Mouse (Mus musculus): Measurements from ENCODE around the gene H2-Eb2.

Gene H2-Eb2

DNA sequence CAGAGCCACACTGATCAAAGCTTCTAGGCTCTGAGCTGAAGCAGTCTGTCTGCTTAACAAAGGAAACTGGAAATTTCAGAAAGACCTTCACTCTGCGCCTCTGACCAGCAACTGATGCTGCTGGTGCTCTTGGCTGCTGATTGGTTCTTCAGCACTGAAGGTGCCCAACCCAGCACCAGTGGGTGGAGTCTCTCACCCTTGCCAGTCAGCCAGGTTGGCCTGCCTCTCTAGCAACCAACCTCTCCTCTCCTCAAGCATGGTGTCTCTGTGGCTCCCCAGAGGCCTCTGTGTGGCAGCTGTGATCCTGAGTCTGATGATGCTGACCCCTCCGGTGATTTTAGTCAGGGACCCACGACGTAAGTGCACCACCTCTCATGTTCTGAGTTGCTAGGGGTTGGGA lies at the start of gene H2-Eb2:
Gene H2-Eb2, plus strand, starts transcription at position 230 of the 400 bp plus-strand sequence.
- peak; percentile 33 for DNase-seq (ENCODE audit: low spot score)

DNA sequence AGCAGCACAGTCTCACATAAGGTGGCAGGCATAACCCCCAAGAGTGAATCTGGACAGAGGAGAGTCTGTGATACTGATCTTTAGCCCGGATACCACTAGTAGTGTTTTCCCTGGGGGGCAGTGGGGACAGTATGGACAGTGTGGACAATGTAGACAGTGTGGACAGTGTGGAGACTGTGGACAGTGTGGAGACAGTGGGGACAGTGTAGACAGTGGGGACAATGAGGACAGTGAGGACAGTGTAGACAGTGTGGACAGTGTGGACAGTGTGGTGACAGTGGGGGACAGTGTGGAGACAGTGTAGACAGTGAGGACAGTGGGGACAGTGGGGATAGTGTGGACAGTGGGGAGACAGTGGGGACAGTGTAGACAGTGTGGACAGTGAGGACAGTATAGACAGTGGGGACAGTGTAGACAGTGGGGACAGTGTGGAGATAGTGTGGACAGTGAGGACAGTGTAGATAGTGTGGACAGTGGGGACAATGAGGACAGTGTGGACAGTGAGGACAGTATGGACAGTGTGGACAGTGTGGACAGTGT lies 44.9 kb upstream of the H2-Eb2 start:
- no peak for DNase-seq (ENCODE audit: low spot score)

DNA sequence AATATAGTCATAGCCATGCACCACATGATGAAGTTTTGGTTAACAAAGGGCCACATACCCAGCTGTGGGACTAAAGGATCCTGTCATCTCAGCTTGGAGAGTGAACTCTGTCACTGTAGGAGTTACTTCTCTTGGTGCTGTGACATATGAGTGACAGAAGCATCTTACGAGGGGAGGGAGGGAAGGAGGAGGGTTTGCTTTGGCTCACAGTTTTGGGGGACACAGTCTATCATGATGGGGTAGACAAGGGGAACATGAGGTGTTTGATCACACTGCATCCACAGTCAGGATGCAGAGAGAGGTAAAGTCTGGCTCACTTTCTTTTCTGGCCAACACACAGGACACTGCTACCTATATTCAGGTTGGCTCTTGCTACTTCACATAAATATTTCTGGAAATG lies 43.6 kb upstream of the H2-Eb2 start:
- DNase-seq (ENCODE audit: low spot score), result no peak

DNA sequence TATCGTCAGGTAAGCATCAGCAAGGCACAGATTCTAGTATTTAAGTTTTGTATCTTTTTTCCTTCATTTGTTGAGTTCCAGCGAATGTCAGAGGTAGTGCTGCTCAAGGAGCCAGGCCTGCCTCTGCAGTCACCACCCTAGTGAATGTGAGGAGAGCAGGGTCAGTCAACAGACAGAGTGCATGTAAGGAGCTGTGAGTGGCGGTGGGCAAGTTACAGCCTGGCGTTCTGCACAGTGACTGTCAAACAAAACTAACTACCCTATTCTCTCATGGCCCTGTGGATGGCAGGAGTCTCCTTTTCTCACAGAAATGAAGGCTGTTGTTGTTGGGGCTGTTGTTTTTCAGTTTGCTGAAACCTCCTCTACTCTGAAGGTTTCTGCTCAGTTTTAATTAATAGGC lies 40.1 kb upstream of the H2-Eb2 start:
- DNase-seq (ENCODE audit: low spot score), result no peak

DNA sequence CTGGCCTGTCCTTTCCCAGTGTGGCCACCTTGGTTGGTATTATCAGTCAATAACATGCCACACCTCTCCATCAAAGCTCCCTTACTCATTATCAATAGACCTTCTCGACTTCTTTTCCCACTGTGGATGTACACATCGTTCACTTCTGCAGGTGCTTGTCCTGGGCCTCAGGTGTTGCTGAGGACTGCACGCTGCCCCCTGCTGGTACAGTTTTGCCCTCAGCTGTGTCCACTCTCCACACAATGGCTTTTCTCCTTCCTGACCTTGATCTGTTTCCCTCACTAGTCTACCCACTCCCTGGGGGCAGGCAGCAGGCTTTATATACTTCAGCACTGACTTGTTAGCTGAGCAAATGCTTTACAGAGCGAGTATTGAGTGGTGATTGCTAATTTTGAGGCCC lies 39.6 kb upstream of the H2-Eb2 start:
- peak; percentile 58 for DNase-seq (ENCODE audit: low spot score)

DNA sequence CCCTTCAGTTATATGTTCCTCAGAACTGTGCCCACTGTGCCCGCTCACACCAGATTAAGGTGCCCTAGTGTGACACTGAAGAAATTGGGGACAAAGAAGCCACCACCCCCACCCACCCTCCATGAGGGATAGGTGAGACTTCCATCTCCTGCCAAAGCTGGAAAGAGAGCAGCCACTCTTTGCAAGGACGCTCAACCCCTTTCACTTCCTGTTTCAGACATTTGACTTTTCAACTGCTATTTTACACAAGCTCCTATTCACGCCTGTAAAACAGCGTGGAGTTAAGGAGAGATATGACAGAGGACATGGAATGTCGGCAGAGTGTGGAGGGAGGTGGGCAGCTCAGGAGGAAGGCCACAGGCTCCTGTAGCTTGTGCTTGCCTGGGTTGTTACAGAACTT lies 39.0 kb upstream of the H2-Eb2 start:
- no peak for DNase-seq (ENCODE audit: low spot score)

DNA sequence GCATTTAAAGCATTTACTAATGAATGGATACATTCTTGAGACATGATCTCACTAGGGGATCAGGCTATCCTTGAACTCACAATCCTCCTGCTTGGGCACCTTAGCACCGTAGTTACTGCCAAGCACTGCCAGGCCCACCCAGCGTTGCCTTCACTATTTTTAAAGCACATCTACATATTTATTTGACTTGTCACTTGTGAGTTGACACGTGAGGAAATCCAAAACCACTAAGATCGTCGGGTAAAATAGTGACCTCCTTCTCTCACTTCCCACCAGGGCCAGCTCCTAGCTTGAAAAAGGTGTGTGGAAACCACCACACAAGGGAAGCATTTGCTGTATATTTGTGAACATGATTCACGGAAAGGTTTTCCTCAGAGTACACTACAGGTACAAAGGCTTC lies 38.5 kb upstream of the H2-Eb2 start:
- DNase-seq (ENCODE audit: low spot score), result no peak

DNA sequence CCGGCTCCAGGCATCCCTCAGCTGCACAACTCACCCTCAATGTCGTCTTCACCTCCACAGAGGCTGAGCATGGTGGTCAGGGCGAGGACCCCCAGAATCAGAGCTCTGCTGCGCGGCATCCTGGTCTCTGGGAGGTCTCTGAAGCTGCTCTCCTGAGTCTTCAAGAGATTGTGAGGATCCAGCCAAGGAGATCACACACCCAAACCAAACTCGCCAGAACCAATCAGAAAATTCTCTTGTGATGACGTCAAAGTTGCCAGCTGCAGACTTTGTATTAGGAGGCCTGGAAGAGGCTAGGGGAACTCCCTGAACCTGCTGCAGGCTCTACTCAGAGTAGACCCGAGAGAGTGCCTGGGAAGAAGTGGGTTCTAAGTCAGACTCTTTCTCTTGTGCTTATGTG lies 37.8 kb upstream of the H2-Eb2 start, which contains the start of gene H2-Aa:
Gene H2-Aa, minus strand, starts transcription at position 176 of the 400 bp plus-strand sequence.
- DNase-seq (ENCODE audit: low spot score), result peak; percentile 95

DNA sequence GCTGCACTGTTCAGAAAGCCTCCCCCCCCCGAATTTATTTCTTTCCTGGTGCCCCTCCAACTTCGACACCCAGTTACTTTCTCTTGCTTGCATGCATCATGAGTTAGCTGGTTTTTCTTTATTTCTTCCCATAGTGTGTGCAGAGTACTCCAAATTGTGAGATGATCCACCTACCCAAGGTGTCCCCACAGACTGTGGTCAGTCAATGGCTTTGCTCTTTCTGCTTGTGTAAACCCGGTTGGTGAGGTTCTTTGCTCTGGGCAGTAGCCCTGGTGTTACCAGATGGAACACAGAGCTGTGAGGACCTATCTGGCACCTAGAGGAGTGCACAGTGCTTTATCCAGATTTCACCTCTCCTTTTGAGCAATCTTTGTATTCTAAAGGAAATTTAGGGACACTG lies 37.3 kb upstream of the H2-Eb2 start:
- no peak for DNase-seq (ENCODE audit: low spot score)

DNA sequence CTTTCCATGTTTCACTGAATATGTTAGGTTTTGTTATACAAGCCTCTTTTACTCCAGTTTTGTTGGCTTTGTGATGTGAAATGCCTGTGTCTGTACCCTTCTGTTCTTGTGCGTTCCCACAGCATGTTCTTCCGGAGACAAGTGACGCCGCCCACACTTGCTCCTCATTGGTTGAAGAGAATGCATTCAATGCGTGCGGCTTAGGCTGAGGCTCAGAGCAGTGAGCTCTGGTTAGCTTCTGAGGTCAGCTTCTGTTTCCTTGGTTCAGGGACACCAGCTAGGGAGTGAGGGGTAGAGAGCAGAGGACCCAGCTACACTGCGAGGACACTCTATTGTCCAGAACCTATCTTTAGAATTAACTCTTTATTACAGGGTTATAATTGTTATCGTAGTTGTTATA lies 33.9 kb upstream of the H2-Eb2 start:
- peak; percentile 87 for DNase-seq (ENCODE audit: low spot score)

DNA sequence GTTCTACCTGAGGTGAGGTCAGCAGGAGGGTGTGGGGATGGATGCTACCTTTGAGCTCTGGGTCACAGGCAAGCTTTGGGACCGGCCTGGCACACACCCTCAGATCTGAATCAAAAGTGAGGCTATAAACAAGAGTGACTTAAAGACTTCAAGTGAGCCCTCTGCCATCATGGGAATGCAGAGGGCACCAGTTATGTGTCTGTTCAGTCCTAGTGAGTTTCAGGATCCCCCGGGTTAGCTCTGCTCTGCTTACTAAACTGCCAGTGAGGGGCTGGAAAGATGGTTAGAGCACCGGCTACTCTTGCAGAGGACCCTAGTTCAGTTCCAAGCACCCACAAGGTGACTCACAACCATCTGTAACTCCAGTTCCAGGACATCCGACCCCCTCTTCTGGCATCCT lies 32.9 kb upstream of the H2-Eb2 start:
- no peak for DNase-seq (ENCODE audit: low spot score)

DNA sequence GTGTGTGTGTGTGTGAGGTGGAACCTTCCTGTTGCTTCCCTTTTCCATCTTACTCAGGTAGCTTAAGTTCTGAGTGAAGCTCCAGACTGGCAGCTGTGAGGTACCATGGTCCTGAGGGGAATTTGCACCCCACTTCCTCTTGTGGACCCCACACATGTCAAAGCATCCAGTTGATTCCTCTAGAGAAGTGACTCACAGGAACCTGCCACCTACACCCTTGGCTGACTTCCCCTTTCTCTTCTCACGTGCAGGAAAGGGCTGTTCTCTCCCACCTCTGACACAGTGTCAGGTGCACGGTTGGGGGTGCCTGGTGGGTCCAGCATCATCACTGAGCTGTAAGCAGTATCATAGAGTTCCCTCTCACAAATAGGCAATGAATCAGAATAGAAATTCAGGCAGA lies 31.9 kb upstream of the H2-Eb2 start:
- DNase-seq (ENCODE audit: low spot score), result peak; percentile 45

DNA sequence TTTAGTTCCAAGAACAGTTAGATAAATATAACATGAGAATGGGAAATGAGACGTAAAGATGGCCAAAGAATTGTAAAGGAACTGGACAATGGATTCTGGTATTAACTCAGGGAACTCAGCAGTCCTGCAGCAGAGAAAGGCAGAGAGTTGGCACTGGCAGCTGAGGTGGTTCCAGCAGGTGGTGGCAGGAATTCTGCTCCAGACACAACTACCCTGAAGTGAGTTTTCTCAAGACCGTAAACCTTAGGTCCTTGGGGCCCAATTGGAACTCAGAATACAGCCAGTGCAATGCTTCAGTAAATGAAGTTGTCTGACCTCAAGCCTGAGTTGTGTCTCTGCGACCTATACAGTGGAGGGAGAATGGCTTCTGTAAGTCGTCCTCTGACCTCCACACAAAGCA lies 31.2 kb upstream of the H2-Eb2 start:
- no peak for DNase-seq (ENCODE audit: low spot score)

DNA sequence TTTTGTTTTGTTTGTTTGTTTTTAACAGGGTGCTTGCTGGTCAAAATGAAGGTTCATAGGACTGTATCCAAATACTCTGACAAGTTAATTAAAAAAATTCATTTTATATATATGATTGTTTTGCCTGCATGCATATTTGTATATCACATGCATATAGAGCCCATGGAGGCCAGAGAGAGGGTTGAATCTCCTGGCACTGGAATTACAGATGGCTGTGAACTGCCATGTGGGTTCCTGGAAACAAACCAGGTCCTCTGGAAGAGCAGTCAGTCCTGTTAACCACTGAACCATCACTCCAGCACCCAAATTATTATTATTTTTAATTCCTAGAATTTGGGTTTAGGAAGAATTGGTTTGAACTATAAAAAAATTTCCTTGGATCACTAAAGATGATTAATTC lies 30.2 kb upstream of the H2-Eb2 start:
- DNase-seq (ENCODE audit: low spot score), result no peak

DNA sequence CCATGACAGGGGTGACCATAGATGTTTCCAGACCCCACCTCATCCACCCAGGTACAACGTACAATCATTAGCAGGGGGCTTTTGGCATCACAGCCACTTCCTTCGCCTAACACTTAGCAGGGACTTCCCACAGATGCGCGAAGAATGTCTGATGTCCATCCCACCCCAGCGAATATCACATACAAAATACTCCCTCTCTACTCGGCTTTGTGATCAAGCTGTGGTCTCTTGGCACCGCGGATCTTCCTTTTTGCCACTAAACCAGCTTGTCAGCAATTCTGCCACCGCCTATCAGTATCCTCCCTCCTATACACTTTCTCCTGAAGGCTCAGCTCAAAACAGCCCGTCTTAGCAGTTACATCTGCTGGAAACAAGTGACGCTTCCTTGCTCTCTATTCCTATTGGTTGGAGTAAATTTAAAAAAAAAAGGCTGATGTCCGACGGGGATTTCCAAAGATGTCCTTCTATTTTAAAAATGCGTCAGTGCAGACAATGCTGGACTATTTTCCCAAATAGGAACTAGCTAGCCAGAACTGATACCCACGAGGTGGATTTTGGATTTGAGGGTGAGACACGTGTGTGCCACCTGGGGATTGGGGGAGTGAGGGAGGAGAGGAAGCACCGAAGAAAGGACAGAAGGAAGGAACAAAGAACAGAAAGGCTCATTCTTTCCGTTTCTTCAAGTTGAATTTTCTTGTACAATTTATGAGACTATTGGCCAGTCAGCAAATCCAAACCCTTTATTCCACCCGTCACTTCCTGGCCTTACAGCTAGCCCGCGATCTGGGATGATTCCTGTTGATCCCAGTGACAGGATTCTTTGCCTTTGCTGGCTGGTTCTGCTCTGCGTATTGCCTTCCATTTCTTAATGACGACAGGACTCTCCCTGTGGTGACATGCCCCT lies 29.3 kb upstream of the H2-Eb2 start:
- DNase-seq (ENCODE audit: low spot score), result peak; percentile 89

DNA sequence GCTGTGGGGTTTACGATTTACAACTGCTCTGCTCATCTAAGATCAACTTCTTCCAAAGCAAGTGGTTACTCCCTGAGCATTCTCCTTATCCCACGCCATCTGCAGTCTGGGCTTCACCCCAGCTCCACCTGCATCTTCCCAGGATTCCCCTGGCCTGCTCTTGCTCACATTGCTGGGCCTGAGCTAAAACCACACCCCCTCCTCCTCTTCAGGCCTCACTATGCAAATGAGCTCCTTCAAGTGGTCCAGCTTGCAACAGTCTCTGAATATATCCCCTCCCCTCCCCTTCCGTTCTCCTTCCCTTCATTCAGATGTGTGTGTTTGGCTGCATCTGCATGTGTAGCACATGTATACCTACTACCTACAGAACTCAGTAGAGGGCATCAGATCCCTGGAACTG lies 26.1 kb upstream of the H2-Eb2 start:
- DNase-seq (ENCODE audit: low spot score), result peak; percentile 36

DNA sequence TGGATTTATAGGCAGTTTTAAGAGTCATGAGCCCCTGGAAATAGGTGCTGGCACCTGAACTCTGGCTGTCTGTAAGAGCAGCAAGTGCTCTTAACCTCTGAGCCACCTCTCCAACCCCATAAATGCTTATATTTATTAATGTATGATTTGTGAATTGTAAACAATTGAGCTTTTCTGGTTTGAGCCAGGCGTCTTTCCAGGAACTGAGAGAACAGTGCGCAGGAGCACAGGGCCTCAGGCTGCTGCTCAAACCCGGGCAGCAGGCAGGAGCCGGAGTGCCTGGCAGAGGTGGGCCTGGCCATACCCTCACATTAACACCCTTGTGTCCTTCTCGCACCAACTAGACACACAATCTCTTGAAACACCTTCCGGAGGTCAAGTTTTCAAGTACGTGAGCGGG lies 25.4 kb upstream of the H2-Eb2 start:
- no peak for DNase-seq (ENCODE audit: low spot score)

DNA sequence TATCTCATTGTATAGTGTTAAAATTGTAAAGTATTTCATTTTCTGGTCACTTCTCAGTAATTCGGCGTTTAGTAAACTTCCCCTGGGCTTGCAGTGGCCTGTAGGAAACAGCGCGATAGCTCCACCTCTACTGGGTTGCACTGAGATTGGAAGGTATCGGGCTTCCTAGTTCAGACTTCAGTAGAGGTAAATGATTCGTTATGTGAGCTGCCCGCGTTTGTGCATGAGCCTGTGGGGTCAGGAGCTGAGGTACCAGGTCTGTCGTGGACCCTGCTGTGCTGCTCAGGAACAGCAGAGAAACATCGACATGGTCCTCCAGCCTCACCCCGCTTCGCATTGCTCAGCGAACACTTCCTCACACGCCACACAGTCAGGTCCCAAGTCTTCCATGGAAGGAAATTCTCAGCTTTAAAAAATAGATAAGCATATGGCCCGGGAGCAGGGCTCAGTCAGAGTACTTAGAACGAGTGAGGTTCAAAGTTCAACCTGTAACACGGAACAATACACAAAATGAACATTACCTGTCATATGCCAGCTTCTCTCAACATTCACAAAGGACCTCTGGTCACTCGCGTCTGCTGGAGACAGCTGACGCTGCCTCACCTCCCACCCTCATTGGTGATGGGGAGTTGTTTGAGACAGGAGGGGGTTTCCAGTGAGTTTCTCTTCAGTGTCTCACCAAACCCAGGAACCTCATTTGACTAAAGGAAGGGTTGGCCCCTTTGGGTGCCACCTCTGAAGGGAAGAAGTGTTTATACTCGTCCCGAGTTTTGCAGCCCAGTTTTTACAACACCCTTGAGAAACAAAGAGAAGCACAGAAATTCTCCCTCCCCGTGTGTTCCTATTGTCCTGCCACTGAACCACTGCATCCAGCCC lies 24.5 kb upstream of the H2-Eb2 start:
- DNase-seq (ENCODE audit: low spot score), result peak; percentile 63

DNA sequence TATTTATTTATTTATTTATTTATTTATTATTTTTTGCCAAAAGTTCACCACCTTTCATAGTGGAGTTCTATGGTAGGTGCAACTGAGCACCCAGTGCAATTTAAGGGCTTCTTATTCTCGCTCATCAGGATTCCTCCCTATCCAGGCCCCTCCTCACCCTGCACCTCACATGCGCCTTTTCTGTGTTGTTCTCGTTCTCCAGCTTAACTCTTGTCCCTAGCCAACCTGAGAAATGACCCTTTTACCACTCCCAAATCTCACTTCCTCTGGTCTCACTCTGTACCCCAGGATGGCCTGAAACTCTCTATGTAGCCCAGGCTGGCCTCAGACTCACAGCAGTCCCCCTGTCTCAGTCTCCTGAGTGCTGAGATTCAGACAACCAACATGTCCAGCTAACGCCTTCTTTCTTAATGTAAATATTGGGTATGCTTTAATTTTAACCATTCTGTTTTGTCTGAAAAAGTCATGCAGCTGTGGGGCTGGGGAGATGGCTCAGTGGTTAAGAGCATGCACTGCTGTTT lies 23.7 kb upstream of the H2-Eb2 start:
- no peak for DNase-seq (ENCODE audit: low spot score)

DNA sequence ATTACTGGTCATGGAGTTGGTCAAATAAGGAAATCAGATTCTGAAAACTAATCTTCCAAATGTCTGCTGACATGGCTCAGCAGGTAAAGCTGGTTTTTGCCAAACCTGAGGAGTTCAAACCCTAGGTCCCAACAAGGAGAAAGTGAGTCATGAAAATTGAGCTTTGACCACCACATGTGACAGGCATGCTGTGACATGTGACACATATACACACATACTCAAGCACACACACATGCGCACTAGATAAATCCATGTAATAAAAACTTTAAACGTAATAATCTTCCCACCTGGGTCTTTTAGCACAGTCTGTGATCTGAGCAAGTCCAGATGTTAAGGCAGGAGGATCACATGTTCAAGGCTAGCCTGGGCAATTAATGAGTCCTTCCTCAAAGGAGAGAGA lies 21.7 kb upstream of the H2-Eb2 start:
- no peak for DNase-seq (ENCODE audit: low spot score)

DNA sequence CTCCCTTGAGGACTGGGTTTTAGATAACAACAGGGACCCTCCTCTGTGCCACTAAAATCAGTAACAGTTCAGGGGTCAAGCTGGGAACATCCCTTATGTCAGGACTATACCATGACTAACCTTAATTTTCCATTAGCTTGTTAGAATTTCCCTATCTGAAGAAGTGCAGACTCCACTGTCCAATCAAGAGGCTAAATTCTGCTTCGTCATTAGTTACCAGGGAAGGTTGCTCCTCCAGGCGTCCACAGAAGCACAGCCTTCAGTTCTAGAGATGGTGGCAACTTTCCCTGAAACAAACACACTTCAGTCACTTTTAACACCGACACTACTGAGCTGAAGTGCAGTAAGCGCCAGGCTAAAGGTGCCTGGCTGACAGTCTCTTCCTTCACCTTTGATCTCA lies 20.7 kb upstream of the H2-Eb2 start:
- peak; percentile 95 for DNase-seq (ENCODE audit: low spot score)

DNA sequence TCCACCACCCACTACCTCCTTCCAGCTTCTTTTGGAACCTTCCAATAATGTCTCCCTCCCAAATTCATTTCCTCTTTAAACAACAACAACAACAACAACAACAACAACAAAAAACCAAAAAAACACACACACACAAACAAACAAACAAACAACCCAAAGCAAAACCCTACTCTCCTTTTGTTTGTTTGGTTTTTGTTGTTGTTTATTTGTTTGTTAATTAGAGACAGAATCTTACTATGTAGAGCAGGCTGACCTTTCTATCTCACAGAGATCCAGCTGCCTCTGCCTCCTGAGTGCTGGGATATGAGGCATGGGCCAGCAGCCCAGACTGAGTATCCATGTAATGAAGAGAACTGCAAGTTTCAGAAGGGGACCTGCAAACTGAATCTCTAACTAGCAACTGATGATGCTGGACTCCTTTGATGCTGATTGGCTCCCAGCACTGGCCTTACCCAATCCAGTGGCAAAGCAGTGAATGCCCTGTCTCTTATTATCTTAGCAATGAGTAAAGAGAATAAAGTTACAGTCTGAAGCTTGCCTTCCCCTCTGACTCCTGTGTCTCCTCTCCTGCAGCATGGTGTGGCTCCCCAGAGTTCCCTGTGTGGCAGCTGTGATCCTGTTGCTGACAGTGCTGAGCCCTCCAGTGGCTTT lies 20.0 kb upstream of the H2-Eb2 start, which contains the start of gene H2-Eb1:
Gene H2-Eb1, plus strand, starts transcription at position 488 of the 651 bp plus-strand sequence.
- peak; percentile 95 for DNase-seq (ENCODE audit: low spot score)

All from lung, postnatal 25 days (tissue).